Mouse (Mus musculus) embryonic fibroblast, embryonic 13.5 days (primary cell): Measurements from ENCODE around the gene Fkbpl.

ENCODE experiments used
- CTCF ChIP-seq: IDR thresholded peaks from 2 replicates; pipeline ENCODE4 v1.5.1; 2011; ENCODE audit warnings: mild to moderate bottlenecking, control low read depth, low read length, moderate library complexity, borderline replicate concordance; ENCODE audit not compliant: insufficient read depth
- POLR2A ChIP-seq: IDR thresholded peaks from 2 replicates; pipeline ENCODE4 v1.6.1; 2011; ENCODE audit warnings: low read depth, mild to moderate bottlenecking, control low read depth, low read length, moderate library complexity

- TF ChIP-seq CTCF (no peak), POLR2A (no peak)
Measured at GRCm38 (mm10) chr17:34652985-34653384, 8.4 kb downstream of the Fkbpl start.
